In the genomic region with DNA sequence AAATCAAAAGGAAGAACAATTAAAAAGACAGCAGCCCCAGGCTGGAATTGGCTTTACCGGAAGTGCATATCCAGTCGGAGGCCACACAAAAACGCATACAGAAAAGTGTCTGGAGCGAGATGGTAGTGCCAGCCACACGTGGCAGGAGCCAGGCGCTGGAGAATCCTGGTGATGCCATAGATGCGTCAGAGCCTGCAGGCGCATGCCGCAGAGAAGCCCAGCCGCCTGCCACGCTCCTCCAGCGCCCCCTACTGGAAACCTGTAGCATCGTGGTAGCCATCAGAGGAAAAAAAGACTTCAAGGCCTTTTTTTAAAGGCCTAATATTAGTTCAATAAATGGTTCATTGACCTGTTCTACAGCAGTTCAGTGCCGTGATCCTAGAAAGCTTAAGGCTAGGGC, we compare ENCODE assay signal across 9 mouse cellular contexts. TPM values are rescaled to one million over a fixed set of nuclear protein-coding genes. Genes with fewer than 3 reads are reported as not detected.
DNase-seq lines count a peak whose midpoint lies in the region; ATAC-seq lines count a peak whose summit lies in the region.
"Had no signal": no experiment of that assay in that cellular context is flagged by ENCODE, and none has a peak within 500 bp of the region (broad histone marks: within the 10 kb centered on the region; RNA-seq: fewer than 3 reads in every experiment).

No protein-coding gene starts in this region.

- no peaks in the 10 kb centered on the region for H3K27me3 ChIP-seq in hindbrain, embryonic 16.5 days (replicated peaks; ENCODE audit: control insufficient read depth, insufficient read depth, low read length)

- peak; percentile 85 for ATAC-seq in frontal cortex, adult (ENCODE audit: low TSS enrichment)
- ATAC-seq in hindbrain, embryonic 16.5 days: peak; percentile 70
- peak; percentile 68; the same call in 1 of the 2 replicates for ATAC-seq in megakaryocyte-erythroid progenitor cell, adult 5-6 weeks (replicated peaks; ENCODE audit: low FRiP score, low TSS enrichment, poor library complexity, severe bottlenecking)

- WGBS in hindbrain, embryonic 16.5 days: 9% methylated on average over 14 of the region's 14 CpGs

- H3K9ac ChIP-seq in hindbrain, embryonic 16.5 days (ENCODE audit: low read depth, low read length): 0 out of 2 replicates have a peak overlapping the region, but pooled peaks have one; percentile 19
- H3K9ac ChIP-seq: liver, embryonic 15.5 days had no signal

- peak overlapping the region; percentile 36 for H3K4me2 ChIP-seq in hindbrain, embryonic 16.5 days (ENCODE audit: low read length)
- H3K4me2 ChIP-seq: liver, embryonic 15.5 days had no signal

- H3K9me3 ChIP-seq in hindbrain, embryonic 16.5 days (ENCODE audit: control insufficient read depth, low read length): peaks cover 7% of the 10 kb centered on the region
- H3K9me3 ChIP-seq: liver, embryonic 15.5 days had no signal

- no peaks in the 10 kb centered on the region for H3K36me3 ChIP-seq in hindbrain, embryonic 16.5 days (ENCODE audit: control insufficient read depth, insufficient read depth, low read length)
- H3K36me3 ChIP-seq: liver, embryonic 15.5 days had no signal

- no peak overlapping the region for H3K27ac ChIP-seq in hindbrain, embryonic 16.5 days (ENCODE audit: low read depth, low read length)
- H3K27ac ChIP-seq: liver, embryonic 15.5 days had no signal

- H3K4me1 ChIP-seq in hindbrain, embryonic 16.5 days (ENCODE audit: control insufficient read depth, insufficient read depth, low read depth, low read length): peaks cover 7% of the 10 kb centered on the region; the same call in 1 of the 2 replicates

- DNase-seq in MN1 (ENCODE audit: low spot score): peak; percentile 67
- DNase-seq in cerebellum, adult 8-10 months: peak; percentile 84
- DNase-seq in left cerebral cortex, adult 11 months (ENCODE audit: low spot score): peak; percentile 76
- DNase-seq in right cerebral cortex, postnatal 14 days: peak; percentile 86
- peak; percentile 82 for DNase-seq in urinary bladder, postnatal 14 days (ENCODE audit: low spot score)

- no peak overlapping the region for H3K4me3 ChIP-seq in hindbrain, embryonic 16.5 days (ENCODE audit: low read length)
- H3K4me3 ChIP-seq: liver, embryonic 15.5 days had no signal

RNA-seq across cellular contexts. Expression of gene Fbxo17, which starts 10.0 kb away (rescaled TPM):
- polyA plus RNA-seq in hindbrain, embryonic 16.5 days (2015; fragmentation: Nextera tagmentation; extraction: Ambion mirVana): 4.7 and 5.4 TPM in 2 replicates
- 1.6 TPM in 1 of 2 replicates, not detected in the other for total RNA-seq in megakaryocyte-erythroid progenitor cell, adult 5-6 weeks (2014; fragmentation: Nextera tagmentation)
- total RNA-seq in megakaryocyte-erythroid progenitor cell, adult 5-6 weeks (2017): 0.34 and 1.2 TPM in 2 replicates

RNA-seq across cellular contexts. Expression of gene Mrps12, which starts 15.0 kb away (rescaled TPM):
- 107 and 113 TPM in 2 replicates for polyA plus RNA-seq in hindbrain, embryonic 16.5 days (2015; fragmentation: Nextera tagmentation; extraction: Ambion mirVana)
- total RNA-seq in megakaryocyte-erythroid progenitor cell, adult 5-6 weeks (2014; fragmentation: Nextera tagmentation): 152 and 185 TPM in 2 replicates
- 31.2 and 55.9 TPM in 2 replicates for total RNA-seq in megakaryocyte-erythroid progenitor cell, adult 5-6 weeks (2017)

RNA-seq across cellular contexts. Expression of gene Sars2, which starts 15.2 kb away (rescaled TPM):
- 18.7 and 20.8 TPM in 2 replicates for polyA plus RNA-seq in hindbrain, embryonic 16.5 days (2015; fragmentation: Nextera tagmentation; extraction: Ambion mirVana)
- 24.9 and 32.6 TPM in 2 replicates for total RNA-seq in megakaryocyte-erythroid progenitor cell, adult 5-6 weeks (2014; fragmentation: Nextera tagmentation)
- total RNA-seq in megakaryocyte-erythroid progenitor cell, adult 5-6 weeks (2017): 11.3 and 15.6 TPM in 2 replicates

RNA-seq across cellular contexts. Expression of gene Ccer2, which starts 29.4 kb away (rescaled TPM):
- 0.72 and 1.1 TPM in 2 replicates for polyA plus RNA-seq in hindbrain, embryonic 16.5 days (2015; fragmentation: Nextera tagmentation; extraction: Ambion mirVana)
- not detected in 2 replicates for total RNA-seq in megakaryocyte-erythroid progenitor cell, adult 5-6 weeks (2014; fragmentation: Nextera tagmentation)
- total RNA-seq in megakaryocyte-erythroid progenitor cell, adult 5-6 weeks (2017): not detected in 2 replicates
- polyA plus RNA-seq: liver, embryonic 15.5 days had no signal

RNA-seq across cellular contexts. Expression of gene Fbxo27, which starts 34.0 kb away (rescaled TPM):
- polyA plus RNA-seq in hindbrain, embryonic 16.5 days (2015; fragmentation: Nextera tagmentation; extraction: Ambion mirVana): 12.9 and 16.6 TPM in 2 replicates
- not detected in 2 replicates for total RNA-seq in megakaryocyte-erythroid progenitor cell, adult 5-6 weeks (2014; fragmentation: Nextera tagmentation)
- not detected in 2 replicates for total RNA-seq in megakaryocyte-erythroid progenitor cell, adult 5-6 weeks (2017)
